In the genomic region with DNA sequence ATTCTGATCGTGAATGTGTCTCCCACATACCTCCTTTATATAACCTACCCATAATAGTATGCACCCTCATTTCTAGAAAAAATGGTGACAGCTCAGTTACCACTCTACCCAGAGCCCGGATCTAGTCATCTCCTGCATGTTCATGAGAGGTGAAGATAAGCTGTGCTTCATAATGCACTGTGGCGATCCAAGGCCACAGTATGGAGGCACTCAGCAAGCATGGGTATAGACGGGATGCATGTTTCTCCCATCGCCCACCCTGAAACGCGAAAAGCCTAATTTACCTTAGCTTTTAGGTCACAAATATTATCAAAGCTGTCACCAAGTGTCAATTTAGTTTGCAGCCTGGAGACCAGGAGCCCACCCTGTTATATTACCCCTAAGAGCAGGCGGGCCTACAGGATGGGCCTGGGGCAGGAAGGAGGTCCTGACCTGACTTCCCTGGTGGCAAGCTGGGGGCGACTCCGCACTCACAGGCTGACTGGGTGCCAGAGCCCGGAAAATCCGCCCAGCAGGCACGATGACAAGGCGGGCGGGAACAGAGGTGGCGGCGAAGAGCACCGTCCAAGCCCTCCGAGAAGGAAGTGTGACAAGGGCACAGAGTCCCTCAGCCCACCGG, we compare ENCODE assay signal across 7 mouse cellular contexts. TPM values are rescaled to one million over a fixed set of nuclear protein-coding genes. Genes with fewer than 3 reads are reported as not detected.
A peak's percentile ranks its signal among the peaks of the same experiment; 100 is the strongest.
DNase-seq lines count a peak whose midpoint lies in the region; ATAC-seq lines count a peak whose summit lies in the region.

No protein-coding gene starts in this region.

- peak overlapping the region; percentile 100 for H3K4me3 ChIP-seq in erythroblast, embryonic 14.5 days (replicated peaks)
- H3K4me3 ChIP-seq in midbrain, embryonic 10.5 days: peak overlapping the region; percentile 97

- H3K36me3 ChIP-seq in erythroblast, embryonic 14.5 days (ENCODE audit: control insufficient read depth): no peaks in the 10 kb centered on the region; the same call in none of the 2 replicates
- H3K36me3 ChIP-seq in midbrain, embryonic 10.5 days: peaks cover 8% of the 10 kb centered on the region

- H3K27me3 ChIP-seq in erythroblast, embryonic 14.5 days (ENCODE audit: control insufficient read depth): no peaks in the 10 kb centered on the region
- no peaks in the 10 kb centered on the region for H3K27me3 ChIP-seq in midbrain, embryonic 10.5 days (ENCODE audit: low read depth, poor library complexity, severe bottlenecking)

- H3K27ac ChIP-seq in midbrain, embryonic 10.5 days (replicated peaks): peak overlapping the region; percentile 97

- ATAC-seq in activated CD4-positive, CD25-positive, alpha-beta regulatory T cell, adult 4 months: peak; percentile 44

- peaks cover 40% of the 10 kb centered on the region for H3K4me1 ChIP-seq in erythroblast, embryonic 14.5 days (ENCODE audit: control insufficient read depth)
- H3K4me1 ChIP-seq in midbrain, embryonic 10.5 days: peaks cover 24% of the 10 kb centered on the region

- H3K9me3 ChIP-seq in erythroblast, embryonic 14.5 days (ENCODE audit: control insufficient read depth, low read length): no peaks in the 10 kb centered on the region
- 0 out of 2 replicates have a peak, but pooled peaks cover 7% of the 10 kb centered on the region for H3K9me3 ChIP-seq in midbrain, embryonic 10.5 days (replicated peaks)

- 4% methylated on average over 20 of the region's 20 CpGs for WGBS in midbrain, embryonic 10.5 days

- DNase-seq in layer of hippocampus, adult 18-20 months (ENCODE audit: low spot score in 2 of 2): peak; percentile 25 to 50
- DNase-seq in layer of hippocampus, postnatal 10 days (ENCODE audit: low spot score in 2 of 2): no peak
- DNase-seq in layer of hippocampus, adult 9-10 months (ENCODE audit: low spot score): peak; percentile 26
- no peak for DNase-seq in midbrain, embryonic 10.5 days (ENCODE audit: low spot score)
- DNase-seq in spleen, adult 18-20 months: no peak

RNA-seq across cellular contexts. Expression of a gene that starts 0.5 kb away (rescaled TPM):
- total RNA-seq in layer of hippocampus, adult 18-20 months (2021): 10 to 100 TPM; 29.0 to 30.5 TPM
- total RNA-seq in layer of hippocampus, postnatal 10 days (2021): 10 to 100 TPM; 33.8 to 36.8 TPM
- 10 to 100 TPM; 14.3 to 25.1 TPM for polyA plus RNA-seq in activated CD4-positive, CD25-positive, alpha-beta regulatory T cell, adult 4 months (2017; shearing (Covaris generic))
- polyA plus RNA-seq in erythroblast, embryonic 14.5 days (2012): 0.63 and 1.2 TPM in 2 replicates
- polyA plus RNA-seq in midbrain, embryonic 10.5 days (2016; fragmentation: Nextera tagmentation; extraction: Ambion mirVana): 17.2 and 17.5 TPM in 2 replicates

Comparison
In these comparisons a context has a peak if more than half of its experiments do, and no peak if none do; other contexts are left out.
1. DNase-seq: peak in layer of hippocampus, adult 18-20 months (2 of 2) and layer of hippocampus, adult 9-10 months (single experiment); none in layer of hippocampus, postnatal 10 days (0 of 2), midbrain, embryonic 10.5 days (single experiment) and spleen, adult 18-20 months (0 of 2).